Mouse (Mus musculus) bone marrow, adult 2 months (tissue): Measurements from ENCODE around the gene Zfp654.

Source experiments
- CTCF ChIP-seq: fragments of 200-500 bp; IDR thresholded peaks from 2 replicates; pipeline ENCODE4 v1.5.1; 2011; ENCODE audit warnings: low read length, control low read depth; ENCODE audit not compliant: control insufficient read depth, insufficient read depth
- POLR2A ChIP-seq: fragments of 200-500 bp; IDR thresholded peaks from 2 replicates; pipeline ENCODE4 v1.6.1; 2011; ENCODE audit warnings: low read depth, mild to moderate bottlenecking, control low read depth, low read length, borderline replicate concordance; ENCODE audit not compliant: control insufficient read depth

DNA sequence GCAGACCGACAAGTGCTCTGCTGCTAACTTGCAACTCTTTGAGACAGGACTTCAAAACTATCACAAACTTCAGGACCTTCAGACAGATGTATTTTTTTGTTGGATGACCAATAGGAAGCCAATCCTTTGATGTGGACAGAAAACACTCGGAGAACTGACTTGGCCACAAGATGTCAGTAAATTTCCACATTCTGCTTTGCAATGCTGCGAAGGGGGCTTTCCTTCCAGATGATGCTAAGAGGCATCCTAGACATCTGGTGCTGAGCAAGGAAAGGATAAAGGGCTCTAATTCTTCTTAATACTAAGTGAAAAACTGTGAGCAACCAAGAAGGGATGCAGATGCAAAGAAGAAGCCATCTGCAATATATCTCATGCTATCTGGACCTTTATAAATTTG, 96.7 kb downstream of the Zfp654 start:
- TF ChIP-seq POLR2A = no peak
- TF ChIP-seq CTCF = no peak
